Mouse (Mus musculus): Measurements from ENCODE around the gene Stxbp4. TPM values are rescaled to one million over a fixed set of nuclear protein-coding genes. Genes with fewer than 3 reads are reported as not detected.

Gene Stxbp4
- polyA plus RNA-seq, 1 experiment from 2014 or later = 13.4 TPM

- ATAC-seq (ENCODE audit: insufficient number of reproducible peaks, insufficient read depth, low FRiP score, low read depth) = peak; percentile 71; the same call in 1 of the 2 replicates
- Histone ChIP-seq H3K27ac (replicated peaks in 1 of 2; ENCODE audit: control insufficient read depth in 1 of 2, insufficient read depth in 1 of 2, low read depth in 2 of 2, low read length in 2 of 2) (peak overlapping the region; percentile 46 to 74), H3K4me2 (ENCODE audit: low read length) (peak overlapping the region; percentile 39)
Observed at GRCm38 (mm10) chr11:90677771-90678288, 39.9 kb upstream of the Stxbp4 start.

DNA sequence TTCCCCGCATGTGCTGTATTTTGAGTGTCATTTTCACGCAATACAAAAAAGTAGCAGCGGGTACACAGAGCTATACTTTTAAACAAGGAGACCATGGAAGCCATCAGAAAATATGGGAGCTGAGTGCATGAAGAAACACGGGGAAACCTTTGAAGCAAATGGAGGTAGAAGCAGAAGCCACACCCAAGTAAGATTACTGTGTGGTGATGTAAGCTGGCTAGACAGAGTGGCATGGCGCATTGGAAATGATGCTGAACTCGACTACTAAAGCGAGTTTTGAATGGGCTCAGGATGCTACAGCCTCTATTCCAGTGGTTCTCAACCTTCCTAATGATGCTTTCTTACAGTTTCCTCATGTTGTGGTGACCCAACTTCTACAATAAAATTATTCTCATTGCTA lies 39.1 kb upstream of the Stxbp4 start:
- H3K36me3 ChIP-seq (ENCODE audit: control insufficient read depth, insufficient read depth, low read length) = peaks cover 39% of the 10 kb centered on the region
- H3K9me3 ChIP-seq (ENCODE audit: control insufficient read depth, low read length) = no peaks in the 10 kb centered on the region
- H3K4me3 ChIP-seq (ENCODE audit: control insufficient read depth in 1 of 2, insufficient read depth in 1 of 2, low read depth in 1 of 2, low read length in 2 of 2) = no peak overlapping the region
- WGBS = 93% methylated on average over 7 of the region's 7 CpGs
- H3K27me3 ChIP-seq (ENCODE audit: control insufficient read depth, insufficient read depth, low read length) = no peaks in the 10 kb centered on the region
- H3K4me1 ChIP-seq (ENCODE audit: control insufficient read depth in 2 of 2, insufficient read depth in 2 of 2, low read length in 2 of 2) = peaks cover 5 to 28% of the 10 kb centered on the region in 2 experiments
- H3K27ac ChIP-seq (replicated peaks in 1 of 2; ENCODE audit: control insufficient read depth in 1 of 2, insufficient read depth in 1 of 2, low read depth in 2 of 2, low read length in 2 of 2) = 0 out of 4 replicates have a peak overlapping the region, but pooled peaks have one; percentile 3 to 6
- H3K9ac ChIP-seq (ENCODE audit: low read length) = no peak overlapping the region
- H3K4me2 ChIP-seq (ENCODE audit: low read length) = no peak overlapping the region; the same call in 1 of the 2 replicates
- no peak for ATAC-seq (ENCODE audit: insufficient number of reproducible peaks, insufficient read depth, low FRiP score, low read depth)

More at GRCm38 (mm10) chr11:90677771-90678288, 39.9 kb upstream of the Stxbp4 start:
- Histone ChIP-seq H3K27me3 (ENCODE audit: control insufficient read depth, insufficient read depth, low read length) (no peaks in the 10 kb centered on the region), H3K9me3 (ENCODE audit: control insufficient read depth, low read length) (no peaks in the 10 kb centered on the region), H3K4me1 (ENCODE audit: control insufficient read depth in 2 of 2, insufficient read depth in 2 of 2, low read length in 2 of 2) (peaks cover 5 to 28% of the 10 kb centered on the region in 2 experiments), H3K9ac (ENCODE audit: low read length) (no peak overlapping the region), H3K4me3 (ENCODE audit: control insufficient read depth in 1 of 2, insufficient read depth in 1 of 2, low read depth in 1 of 2, low read length in 2 of 2) (no peak overlapping the region), H3K36me3 (ENCODE audit: control insufficient read depth, insufficient read depth, low read length) (peaks cover 40% of the 10 kb centered on the region)
- WGBS = 25% methylated on average over 8 of the region's 8 CpGs

DNA sequence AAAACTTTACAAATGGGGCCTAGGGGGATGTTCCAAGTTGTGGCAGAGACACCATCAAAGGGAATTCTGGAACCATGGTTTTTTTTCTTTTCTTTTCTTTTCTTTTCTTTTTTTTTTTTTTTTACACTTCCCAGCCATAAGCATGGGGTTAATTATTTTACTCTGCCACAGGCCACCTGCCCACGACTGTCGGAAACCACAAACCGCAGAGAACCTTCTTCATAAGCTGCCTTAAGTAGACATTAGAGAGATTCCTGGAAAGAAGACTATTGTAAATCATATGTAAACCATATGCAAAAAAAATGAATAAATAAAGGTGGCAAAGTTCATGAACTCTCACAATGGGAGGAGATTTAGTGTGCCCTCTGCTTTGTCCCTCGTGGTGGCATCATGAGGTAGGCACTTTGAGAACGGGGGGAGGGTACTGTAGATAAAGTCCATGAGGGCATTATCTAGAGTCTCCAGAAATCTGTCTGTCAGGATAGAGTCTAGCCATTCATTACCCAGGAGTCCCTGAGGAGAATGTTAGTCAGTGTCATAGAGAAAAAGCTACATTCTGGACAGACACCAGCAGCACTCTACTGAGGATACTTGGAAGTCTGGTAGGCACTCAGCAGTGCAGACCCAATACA lies 37.7 kb upstream of the Stxbp4 start:
- no peak overlapping the region for H3K27ac ChIP-seq (replicated peaks in 1 of 2; ENCODE audit: control insufficient read depth in 1 of 2, insufficient read depth in 1 of 2, low read depth in 2 of 2, low read length in 2 of 2)
- no peak overlapping the region for H3K4me3 ChIP-seq (ENCODE audit: control insufficient read depth in 1 of 2, insufficient read depth in 1 of 2, low read depth in 1 of 2, low read length in 2 of 2)
- H3K4me1 ChIP-seq (ENCODE audit: control insufficient read depth in 2 of 2, insufficient read depth in 2 of 2, low read length in 2 of 2) = peaks cover 5 to 28% of the 10 kb centered on the region in 2 experiments
- H3K27me3 ChIP-seq (ENCODE audit: control insufficient read depth, insufficient read depth, low read length) = no peaks in the 10 kb centered on the region
- H3K36me3 ChIP-seq (ENCODE audit: control insufficient read depth, insufficient read depth, low read length) = peaks cover 32% of the 10 kb centered on the region
- WGBS = 65% methylated on average over 5 of the region's 5 CpGs
- H3K4me2 ChIP-seq (ENCODE audit: low read length) = no peak overlapping the region
- H3K9me3 ChIP-seq (ENCODE audit: control insufficient read depth, low read length) = no peaks in the 10 kb centered on the region
- no peak for ATAC-seq (ENCODE audit: insufficient number of reproducible peaks, insufficient read depth, low FRiP score, low read depth)
- H3K9ac ChIP-seq (ENCODE audit: low read length) = no peak overlapping the region

DNA sequence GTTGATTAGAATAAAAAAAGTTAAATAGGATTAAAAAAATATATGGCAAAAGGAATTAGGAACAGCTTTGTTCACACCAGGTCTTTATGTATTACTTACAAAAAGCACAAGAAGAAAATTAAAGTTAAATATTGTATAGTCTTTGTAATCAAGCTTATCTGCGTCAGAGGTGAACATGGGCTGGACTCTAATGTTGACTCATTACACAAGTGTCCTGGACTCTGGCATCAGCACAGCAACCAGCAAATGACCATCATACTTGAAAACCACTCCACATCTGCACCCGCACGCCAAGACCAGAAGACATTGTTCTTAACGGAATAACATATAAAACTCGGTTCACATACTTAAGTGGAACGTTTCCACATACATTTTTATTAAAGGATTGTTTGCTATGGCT lies 29.4 kb upstream of the Stxbp4 start:
- no peak overlapping the region for H3K9ac ChIP-seq (ENCODE audit: low read length)
- peaks cover 14 to 27% of the 10 kb centered on the region in 2 experiments for H3K4me1 ChIP-seq (ENCODE audit: control insufficient read depth in 2 of 2, insufficient read depth in 2 of 2, low read length in 2 of 2)
- H3K9me3 ChIP-seq (ENCODE audit: control insufficient read depth, low read length) = no peaks in the 10 kb centered on the region
- no peak overlapping the region for H3K4me3 ChIP-seq (ENCODE audit: control insufficient read depth in 1 of 2, insufficient read depth in 1 of 2, low read depth in 1 of 2, low read length in 2 of 2)
- no peak overlapping the region for H3K4me2 ChIP-seq (ENCODE audit: low read length)
- no peaks in the 10 kb centered on the region for H3K27me3 ChIP-seq (ENCODE audit: control insufficient read depth, insufficient read depth, low read length)
- H3K27ac ChIP-seq (replicated peaks in 1 of 2; ENCODE audit: control insufficient read depth in 1 of 2, insufficient read depth in 1 of 2, low read depth in 2 of 2, low read length in 2 of 2) = no peak overlapping the region
- WGBS = 96% methylated on average over 6 of the region's 6 CpGs
- ATAC-seq (ENCODE audit: insufficient number of reproducible peaks, insufficient read depth, low FRiP score, low read depth) = no peak
- H3K36me3 ChIP-seq (ENCODE audit: control insufficient read depth, insufficient read depth, low read length) = peaks cover 16% of the 10 kb centered on the region

GRCm38 (mm10) chr11:90666916-90667315 lies 29.0 kb upstream of the Stxbp4 start:
- Histone ChIP-seq H3K9me3 (ENCODE audit: control insufficient read depth, low read length) (no peaks in the 10 kb centered on the region), H3K4me3 (ENCODE audit: control insufficient read depth in 1 of 2, insufficient read depth in 1 of 2, low read depth in 1 of 2, low read length in 2 of 2) (no peak overlapping the region), H3K27me3 (ENCODE audit: control insufficient read depth, insufficient read depth, low read length) (no peaks in the 10 kb centered on the region), H3K9ac (ENCODE audit: low read length) (no peak overlapping the region), H3K27ac (replicated peaks in 1 of 2; ENCODE audit: control insufficient read depth in 1 of 2, insufficient read depth in 1 of 2, low read depth in 2 of 2, low read length in 2 of 2) (no peak overlapping the region), H3K4me1 (ENCODE audit: control insufficient read depth in 2 of 2, insufficient read depth in 2 of 2, low read length in 2 of 2) (peaks cover 14 to 27% of the 10 kb centered on the region in 2 experiments), H3K36me3 (ENCODE audit: control insufficient read depth, insufficient read depth, low read length) (peaks cover 16% of the 10 kb centered on the region), H3K4me2 (ENCODE audit: low read length) (no peak overlapping the region)
- WGBS = 81% methylated on average over 4 of the region's 4 CpGs
- ATAC-seq (ENCODE audit: insufficient number of reproducible peaks, insufficient read depth, low FRiP score, low read depth) = no peak

DNA sequence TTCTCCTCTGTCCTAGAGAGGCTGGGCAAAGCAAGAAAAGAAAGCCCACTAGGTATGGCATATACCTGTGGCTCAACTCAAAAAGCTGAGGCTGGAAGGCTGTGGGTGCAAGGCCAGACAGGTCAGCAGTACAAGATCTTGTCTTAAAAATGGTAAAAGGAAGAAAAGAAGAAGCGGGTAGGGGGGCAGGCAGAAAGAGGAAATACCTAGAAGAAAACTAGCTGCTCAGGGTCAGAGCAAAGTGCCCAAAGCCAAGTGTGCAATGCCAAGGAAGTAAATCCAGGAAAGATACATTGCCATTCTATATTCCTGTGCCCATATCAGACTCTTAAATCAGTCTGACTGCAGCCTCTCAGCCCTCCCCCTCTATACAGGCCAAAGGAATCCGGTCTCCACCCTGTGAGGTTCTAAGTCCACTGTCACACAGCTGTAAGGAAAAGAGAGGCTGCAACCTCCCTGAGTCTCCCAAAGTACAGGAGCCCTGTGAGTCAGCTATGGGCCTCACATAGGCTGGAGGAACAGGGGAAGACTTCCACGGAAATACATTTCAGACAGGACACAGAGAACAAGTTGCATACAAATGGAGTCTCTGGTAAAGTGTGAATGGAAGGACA lies 28.4 kb upstream of the Stxbp4 start:
- Histone ChIP-seq H3K4me2 (ENCODE audit: low read length) (no peak overlapping the region), H3K36me3 (ENCODE audit: control insufficient read depth, insufficient read depth, low read length) (peaks cover 23% of the 10 kb centered on the region), H3K9ac (ENCODE audit: low read length) (no peak overlapping the region), H3K4me1 (ENCODE audit: control insufficient read depth in 2 of 2, insufficient read depth in 2 of 2, low read length in 2 of 2) (peaks cover 14 to 27% of the 10 kb centered on the region in 2 experiments), H3K27me3 (ENCODE audit: control insufficient read depth, insufficient read depth, low read length) (no peaks in the 10 kb centered on the region), H3K4me3 (ENCODE audit: control insufficient read depth in 1 of 2, insufficient read depth in 1 of 2, low read depth in 1 of 2, low read length in 2 of 2) (no peak overlapping the region), H3K9me3 (ENCODE audit: control insufficient read depth, low read length) (no peaks in the 10 kb centered on the region), H3K27ac (replicated peaks in 1 of 2; ENCODE audit: control insufficient read depth in 1 of 2, insufficient read depth in 1 of 2, low read depth in 2 of 2, low read length in 2 of 2) (no peak overlapping the region)
- ATAC-seq (ENCODE audit: insufficient number of reproducible peaks, insufficient read depth, low FRiP score, low read depth) = no peak
- WGBS = 63% methylated on average over 3 of the region's 3 CpGs

DNA sequence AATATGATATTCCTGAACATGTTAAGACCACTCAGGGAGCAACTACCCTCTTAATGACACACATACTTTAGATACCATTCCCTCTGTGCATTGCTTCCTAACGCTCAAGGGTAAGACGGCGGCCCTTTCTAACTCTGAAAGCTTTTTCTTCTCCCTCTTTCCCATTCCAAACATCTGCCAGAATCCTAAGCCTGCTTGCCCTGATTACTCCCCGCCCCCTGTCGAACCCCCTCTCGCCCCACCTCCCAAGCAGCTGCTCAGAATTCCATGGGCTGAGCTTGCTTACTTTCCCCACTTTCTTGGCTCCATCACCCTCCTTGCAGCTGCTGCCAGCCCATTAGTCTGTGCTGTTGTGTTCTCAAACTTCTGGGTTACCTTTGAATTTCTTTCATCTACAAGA lies 27.3 kb upstream of the Stxbp4 start:
- no peak overlapping the region for H3K4me3 ChIP-seq (ENCODE audit: control insufficient read depth in 1 of 2, insufficient read depth in 1 of 2, low read depth in 1 of 2, low read length in 2 of 2)
- ATAC-seq (ENCODE audit: insufficient number of reproducible peaks, insufficient read depth, low FRiP score, low read depth) = no peak
- H3K4me1 ChIP-seq (ENCODE audit: control insufficient read depth in 2 of 2, insufficient read depth in 2 of 2, low read length in 2 of 2) = peaks cover 14 to 27% of the 10 kb centered on the region in 2 experiments
- H3K27ac ChIP-seq (replicated peaks in 1 of 2; ENCODE audit: control insufficient read depth in 1 of 2, insufficient read depth in 1 of 2, low read depth in 2 of 2, low read length in 2 of 2) = peak overlapping the region; percentile 14 to 39; a peak in 2 of 4 replicates
- no peaks in the 10 kb centered on the region for H3K9me3 ChIP-seq (ENCODE audit: control insufficient read depth, low read length)
- H3K4me2 ChIP-seq (ENCODE audit: low read length) = peak overlapping the region; percentile 33
- 0 out of 2 replicates have a peak overlapping the region, but pooled peaks have one; percentile 6 for H3K9ac ChIP-seq (ENCODE audit: low read length)
- 8% methylated on average over 6 of the region's 6 CpGs for WGBS
- H3K36me3 ChIP-seq (ENCODE audit: control insufficient read depth, insufficient read depth, low read length) = peaks cover 32% of the 10 kb centered on the region
- H3K27me3 ChIP-seq (ENCODE audit: control insufficient read depth, insufficient read depth, low read length) = no peaks in the 10 kb centered on the region
